Mouse (Mus musculus): Measurements from ENCODE around the gene Smg6.

The Smg6 gene

GRCm38 (mm10) chr11:74925577-74926387 is at the start of gene Smg6, which contains the start of gene Srr:
Gene Smg6, plus strand, starts transcription at chr11:74925823.
Gene Srr, minus strand, starts transcription at chr11:74925948.
- DNase-seq (ENCODE audit: low spot score) = peak; percentile 96

DNA sequence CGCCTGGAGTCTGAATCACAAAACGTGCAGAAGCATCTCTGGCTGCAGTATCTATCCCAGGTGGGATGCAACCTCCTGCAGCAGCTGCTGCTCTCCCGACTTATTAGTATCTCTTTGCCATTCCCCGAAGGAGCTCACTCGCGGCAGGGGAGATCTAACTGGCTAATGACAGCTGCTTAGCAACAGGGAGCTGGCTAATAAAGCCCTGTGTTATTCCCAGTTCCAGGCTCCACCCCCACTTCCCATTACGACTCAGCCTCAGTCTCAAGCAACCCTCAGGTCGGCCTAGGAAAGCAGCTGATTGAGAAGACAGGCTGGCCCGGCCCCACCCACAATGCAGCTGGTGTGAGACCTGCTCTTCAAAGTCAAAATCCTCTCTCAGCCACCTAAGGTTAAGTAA is 48.8 kb upstream of the Smg6 start:
- DNase-seq (ENCODE audit: low spot score) = peak; percentile 65

DNA sequence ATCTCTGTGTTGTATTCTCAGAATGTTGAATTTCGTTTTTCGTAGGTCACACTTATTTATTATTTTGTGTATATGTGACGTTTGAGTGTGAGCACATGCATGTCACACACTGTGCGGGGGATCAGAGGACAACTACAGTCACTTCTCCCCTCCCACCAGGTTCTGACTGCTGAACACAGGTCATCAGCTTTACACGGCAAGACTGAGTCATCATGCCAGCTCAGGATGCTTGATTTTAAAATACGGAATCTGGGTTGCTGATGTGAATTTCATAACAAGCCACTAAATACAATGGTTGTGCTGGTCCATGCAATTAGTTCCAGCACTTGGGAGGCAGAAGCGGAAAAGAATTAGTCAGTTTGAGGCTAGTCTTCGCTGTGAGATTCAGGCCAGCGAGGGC is 44.6 kb upstream of the Smg6 start:
- no peak for DNase-seq (ENCODE audit: low spot score)

DNA sequence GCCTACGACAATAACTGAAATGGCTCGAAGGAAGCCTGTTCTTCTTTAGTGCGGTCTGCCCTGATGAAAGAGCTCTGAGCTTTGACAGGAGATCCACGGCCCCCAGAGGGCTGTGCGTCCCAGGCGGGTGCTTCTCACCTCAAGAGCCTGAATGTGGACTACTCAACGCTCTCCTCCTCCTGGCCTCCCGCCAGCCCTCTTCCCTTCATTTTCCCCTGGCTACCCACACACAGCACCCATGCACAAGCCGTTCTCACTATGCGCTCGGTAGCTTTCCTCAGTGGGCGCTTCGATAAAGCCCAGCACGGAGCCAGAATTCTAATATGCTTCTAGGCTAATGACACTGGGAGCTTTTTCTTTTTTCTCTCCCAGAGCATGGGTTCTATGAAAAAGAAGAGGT is 43.6 kb upstream of the Smg6 start:
- DNase-seq (ENCODE audit: low spot score) = peak; percentile 54

- peak; percentile 44 for DNase-seq (ENCODE audit: low spot score)
Observed at GRCm38 (mm10) chr11:74883098-74883497, 42.5 kb upstream of the Smg6 start.

DNA sequence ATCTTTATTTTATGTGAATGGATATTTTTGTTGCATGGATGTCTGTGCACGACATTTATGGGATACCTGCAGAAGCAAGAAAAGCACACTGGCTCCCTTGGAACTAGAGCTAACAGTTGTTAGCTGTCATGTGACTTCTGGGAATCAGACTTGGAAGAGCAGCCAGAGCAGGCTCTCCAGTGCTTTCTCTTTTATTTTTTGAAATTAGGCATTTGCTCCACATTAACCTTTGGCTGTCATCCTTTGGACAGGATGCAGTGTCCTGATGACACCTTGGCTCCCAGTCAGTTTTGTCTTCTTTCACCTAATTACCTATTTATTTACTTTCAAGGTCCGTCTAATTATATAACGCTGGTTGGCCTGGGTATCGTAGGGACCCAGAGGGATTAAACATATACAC is 31.0 kb upstream of the Smg6 start:
- DNase-seq (ENCODE audit: low spot score) = no peak

GRCm38 (mm10) chr11:74895980-74896900 is 29.4 kb upstream of the Smg6 start:
- peak; percentile 83 for DNase-seq (ENCODE audit: low spot score)

DNA sequence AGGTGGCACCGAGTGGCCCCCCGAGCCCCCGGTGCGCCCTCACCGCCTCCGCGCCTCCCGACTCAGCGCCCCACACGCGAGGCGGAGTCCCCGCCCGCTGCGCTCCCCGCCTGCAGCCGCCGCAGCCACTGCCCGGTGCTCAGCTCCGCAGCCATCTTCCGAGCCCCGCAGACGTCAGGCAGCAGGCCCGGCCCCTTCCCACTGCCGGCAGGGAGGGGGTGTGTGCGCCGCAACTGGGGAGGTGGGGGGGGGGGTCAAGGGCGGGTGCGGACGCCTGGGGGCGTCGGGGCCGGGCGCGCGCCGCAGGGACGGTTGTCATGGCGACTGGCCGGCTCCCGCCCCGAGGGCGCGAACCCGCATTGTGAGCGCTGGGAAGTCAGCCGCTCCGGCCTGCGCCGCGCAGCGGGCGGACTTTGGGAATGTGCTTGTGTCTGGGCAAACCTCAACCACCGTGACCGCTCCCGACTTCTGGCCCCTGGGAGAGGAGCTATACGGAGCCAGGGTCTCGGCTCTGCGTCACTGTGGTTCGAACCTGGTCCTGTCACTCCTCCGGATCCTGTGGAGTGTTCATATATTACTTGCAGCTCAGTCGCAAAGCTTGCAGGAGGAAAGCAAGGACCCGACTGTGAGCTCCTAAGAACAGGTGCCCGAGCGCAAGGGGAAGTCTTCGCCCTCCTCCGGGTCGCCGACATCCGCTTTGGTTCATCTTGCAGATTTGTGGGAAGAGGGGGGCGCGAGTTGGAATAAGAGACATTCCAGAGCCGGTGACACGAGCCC is 28.5 kb upstream of the Smg6 start, which contains the start of gene Sgsm2:
Sgsm2 (minus strand) TSS at position 160 of the 777 bp plus-strand sequence.
- peak; percentile 84 for DNase-seq (ENCODE audit: low spot score)

GRCm38 (mm10) chr11:74897678-74898516 is 27.7 kb upstream of the Smg6 start, which contains the start of gene Tsr1:
Gene Tsr1, plus strand, starts transcription at chr11:74898071.
- peak; percentile 89 for DNase-seq (ENCODE audit: low spot score)

- no peak for DNase-seq (ENCODE audit: low spot score)
Observed at GRCm38 (mm10) chr11:74898517-74898827, 27.2 kb upstream of the Smg6 start.

DNA sequence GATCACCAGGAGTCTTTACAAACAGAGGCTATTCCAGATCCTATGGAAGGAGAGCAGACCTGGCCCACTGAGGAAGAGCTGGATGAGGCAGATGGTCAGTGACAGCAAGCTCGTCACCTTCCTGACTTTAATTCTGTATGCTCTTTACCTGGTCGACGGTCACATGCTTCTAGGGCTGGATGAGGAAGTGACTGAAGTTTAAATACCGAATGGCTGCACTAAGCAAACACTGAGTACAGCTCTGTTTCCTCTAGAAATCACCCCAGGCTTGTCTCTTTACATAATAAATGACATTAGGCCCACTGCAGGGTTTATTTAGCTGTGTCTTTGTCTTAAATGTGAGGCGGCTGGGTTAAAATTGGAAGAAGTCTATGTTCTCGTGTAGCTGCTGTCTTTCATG is 24.1 kb upstream of the Smg6 start:
- DNase-seq (ENCODE audit: low spot score) = no peak

- DNase-seq (ENCODE audit: low spot score) = no peak
Observed at GRCm38 (mm10) chr11:74902416-74902815, 23.2 kb upstream of the Smg6 start.

DNA sequence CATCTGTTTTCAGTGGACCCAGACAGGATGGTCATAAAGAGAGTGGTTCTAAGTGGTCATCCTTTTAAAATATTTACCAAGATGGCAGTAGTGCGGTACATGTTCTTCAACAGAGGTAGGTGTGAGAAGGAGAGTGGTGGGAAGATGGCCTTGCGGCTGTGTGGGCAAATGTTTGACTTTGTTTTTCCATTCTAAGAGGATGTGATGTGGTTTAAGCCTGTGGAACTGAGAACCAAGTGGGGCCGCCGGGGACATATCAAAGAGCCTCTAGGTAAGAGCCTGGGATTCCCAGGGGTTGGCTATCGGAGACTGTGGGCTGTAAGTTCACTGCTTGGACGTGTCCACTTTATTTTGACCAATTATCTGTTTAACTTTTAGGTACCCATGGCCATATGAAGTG is 17.8 kb upstream of the Smg6 start:
- no peak for DNase-seq (ENCODE audit: low spot score)

DNA sequence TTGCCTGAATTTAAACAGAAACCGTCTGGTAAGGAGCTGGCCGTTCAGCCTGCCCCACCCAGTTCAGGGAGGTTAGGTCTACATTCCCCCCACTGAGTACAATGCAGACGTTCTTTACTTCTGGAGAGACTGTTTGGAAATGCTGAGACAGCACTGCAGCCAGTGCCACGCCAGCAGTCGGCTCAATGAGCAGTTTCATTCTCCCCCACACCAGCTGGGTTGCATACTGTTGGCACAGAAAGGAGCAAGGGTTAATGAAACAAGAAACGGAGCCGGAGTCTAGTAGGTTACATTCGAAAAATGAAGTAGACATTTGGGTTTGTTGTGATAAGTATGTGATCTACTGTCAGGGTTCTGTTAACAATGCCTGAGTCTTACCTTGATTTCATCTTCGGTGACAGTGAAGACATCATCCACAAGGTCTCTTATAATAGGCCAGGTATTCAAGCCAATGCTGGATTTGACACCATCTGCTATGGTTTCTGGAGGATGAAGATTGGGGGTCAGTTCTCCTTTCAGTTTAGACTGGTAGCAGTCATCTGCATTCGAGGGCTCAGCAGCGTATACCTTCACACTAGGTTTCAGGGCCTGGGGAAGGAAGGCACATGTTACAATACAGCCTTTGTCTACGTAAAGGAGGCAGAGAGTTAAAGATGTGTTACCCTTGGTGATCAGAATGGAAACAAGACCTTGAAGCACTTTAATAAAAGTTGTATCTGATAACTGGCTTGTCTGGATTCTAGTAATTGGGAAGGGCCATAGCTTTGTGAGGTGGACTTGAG is 16.8 kb upstream of the Smg6 start:
- DNase-seq (ENCODE audit: low spot score) = no peak

- DNase-seq (ENCODE audit: low spot score) = no peak
Observed at GRCm38 (mm10) chr11:74909978-74910377, 15.6 kb upstream of the Smg6 start.

GRCm38 (mm10) chr11:74912492-74912891 is 13.1 kb upstream of the Smg6 start:
- no peak for DNase-seq (ENCODE audit: low spot score)

- no peak for DNase-seq (ENCODE audit: low spot score)
Observed at GRCm38 (mm10) chr11:74919249-74919648, 6.4 kb upstream of the Smg6 start.

DNA sequence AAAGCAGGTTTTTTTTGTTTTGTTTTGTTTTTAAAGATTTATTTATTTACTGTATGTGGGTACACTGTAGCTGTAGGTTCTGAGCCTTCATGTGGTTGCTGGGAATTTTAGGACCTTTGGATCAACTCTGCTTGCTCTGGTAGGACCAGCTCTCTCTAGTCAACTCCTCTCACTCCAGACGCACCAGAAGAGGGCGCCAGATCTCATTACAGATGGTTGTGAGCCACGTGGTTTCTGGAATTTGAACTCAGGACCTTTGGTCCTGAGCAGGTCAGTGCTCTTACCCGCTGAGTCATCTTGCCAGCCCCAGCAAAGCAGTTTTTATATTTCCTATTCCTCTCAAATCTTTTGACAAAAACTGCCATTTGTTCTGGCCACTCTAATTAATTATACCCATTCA is 1.5 kb upstream of the Smg6 start:
- DNase-seq (ENCODE audit: low spot score) = peak; percentile 66

- peak; percentile 63 for DNase-seq (ENCODE audit: low spot score)
Observed at GRCm38 (mm10) chr11:74926388-74927005, 874 bp downstream of the Smg6 start.

- DNase-seq (ENCODE audit: low spot score) = no peak
Observed at GRCm38 (mm10) chr11:74927236-74927725, 1.7 kb downstream of the Smg6 start.
